Mouse (Mus musculus): ENCODE measurements around the gene Gm20390. TPM values are rescaled to one million over a fixed set of nuclear protein-coding genes. Genes with fewer than 3 reads are reported as not detected.

Gm20390 gene
- polyA plus RNA-seq (2014; fragmentation: Nextera tagmentation; extraction: Ambion mirVana), result 465 and 494 TPM in 2 replicates

DNA sequence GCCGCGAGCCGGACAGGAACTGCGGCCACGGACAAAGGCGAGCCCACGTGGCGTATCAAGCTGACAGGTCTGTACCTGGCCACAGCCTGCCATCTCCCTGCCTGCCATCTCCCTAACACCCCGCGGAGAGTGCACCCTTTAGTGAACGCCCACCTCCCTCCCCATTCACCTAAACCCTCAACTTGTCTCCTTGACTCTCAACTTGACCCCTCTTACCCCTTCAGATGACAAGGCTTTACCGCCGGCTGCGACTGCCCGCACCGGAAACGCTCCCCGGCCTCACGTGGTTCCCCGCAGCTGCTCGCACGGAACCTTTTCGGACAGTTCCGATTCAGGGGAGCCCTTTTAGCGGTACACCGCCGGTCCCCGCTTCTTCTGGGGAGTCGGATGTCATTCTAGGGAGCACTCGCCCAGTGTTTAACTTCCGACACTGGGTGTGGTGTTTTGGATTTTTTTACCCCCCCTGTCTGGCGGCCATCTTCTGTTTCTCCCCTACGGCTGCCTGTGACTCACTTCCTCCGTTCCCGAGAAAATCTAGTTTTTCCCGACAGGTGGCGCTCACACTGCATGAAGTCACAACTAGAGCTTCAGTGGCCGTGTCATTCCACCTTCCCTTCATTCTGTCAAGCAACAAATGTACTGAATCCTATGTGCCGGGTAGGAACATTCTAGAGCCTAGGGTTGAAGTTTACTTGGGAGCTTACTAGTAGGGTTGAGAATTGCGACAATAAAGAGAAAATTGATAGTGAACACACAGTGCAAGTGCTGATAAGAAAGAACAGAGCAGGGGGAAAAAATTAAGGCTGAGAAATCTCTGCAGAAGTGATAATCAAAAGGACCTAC, at the start of gene Gm20390, which contains the start of gene Nme1:
Gene Gm20390 (minus strand): TSS at position 289 of the 843 bp plus-strand sequence.
Gene Nme1 (minus strand): TSS at position 517 of the 843 bp plus-strand sequence.
- peak; percentile 96 for ATAC-seq (replicated peaks; ENCODE audit: low FRiP score, low TSS enrichment, low read depth)
- under 1% methylated on average over 40 of the region's 40 CpGs for WGBS
- H3K27ac ChIP-seq (ENCODE audit: low read depth), result peak within 1 kb of the TSS; percentile 36; the same call in 1 of the 2 replicates

DNA sequence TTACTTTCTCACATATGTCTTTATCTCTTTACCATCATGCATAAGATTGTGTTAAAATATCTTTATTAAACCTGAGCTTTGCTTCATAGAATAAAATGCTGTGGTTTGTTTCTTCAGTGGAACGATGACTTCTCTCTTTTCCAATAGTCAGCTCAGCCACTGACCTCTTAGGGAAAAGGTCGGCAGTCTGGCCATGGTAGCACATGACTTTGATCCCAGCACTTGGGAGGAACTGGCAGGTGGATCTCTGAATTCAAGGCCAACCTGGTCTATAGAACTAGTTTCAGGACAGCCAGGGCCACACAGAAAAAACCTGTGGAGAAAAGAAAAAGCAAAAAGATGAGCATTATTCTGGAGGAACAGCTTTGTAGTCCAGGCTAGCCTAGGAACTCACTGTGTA, 35.3 kb upstream of the Gm20390 start:
- DNase-seq (ENCODE audit: low spot score) (no peak), ATAC-seq (replicated peaks; ENCODE audit: low FRiP score, low TSS enrichment, low read depth) (no peak)
- Histone ChIP-seq H3K9me3 (ENCODE audit: control insufficient read depth, low read length) (no peaks in the 10 kb centered on the region), H3K36me3 (ENCODE audit: control insufficient read depth, insufficient read depth, low read length) (no peaks in the 10 kb centered on the region), H3K4me1 (replicated peaks; ENCODE audit: control insufficient read depth, insufficient read depth, low read length) (no peaks in the 10 kb centered on the region; the same call in 1 of the 2 replicates), H3K4me2 (ENCODE audit: low read length) (no peak overlapping the region), H3K27me3 (replicated peaks; ENCODE audit: control insufficient read depth, insufficient read depth, low read length) (no peaks in the 10 kb centered on the region), H3K27ac (ENCODE audit: low read depth) (no peak overlapping the region), H3K4me3 (ENCODE audit: low read depth, low read length) (no peak overlapping the region), H3K9ac (ENCODE audit: low read length) (no peak overlapping the region)
- WGBS, result 93% methylated on average over 2 of the region's 2 CpGs

More for the DNA sequence above, at the start of gene Gm20390, which contains the start of gene Nme1:
- H3K36me3 ChIP-seq (ENCODE audit: control insufficient read depth, insufficient read depth, low read length), result peaks cover 25% of the 10 kb centered on the region
- peak within 1 kb of the TSS; percentile 79 for H3K4me2 ChIP-seq (ENCODE audit: low read length)
- peak within 1 kb of the TSS; percentile 69 for H3K4me3 ChIP-seq (ENCODE audit: low read depth, low read length)
- H3K9ac ChIP-seq (ENCODE audit: low read length), result peak within 1 kb of the TSS; percentile 64
- H3K4me1 ChIP-seq (replicated peaks; ENCODE audit: control insufficient read depth, insufficient read depth, low read length), result peaks cover 10% of the 10 kb centered on the region; the same call in 1 of the 2 replicates
- H3K9me3 ChIP-seq (ENCODE audit: control insufficient read depth, low read length), result no peaks in the 10 kb centered on the region
- DNase-seq (ENCODE audit: low spot score), result peak; percentile 100
- H3K27me3 ChIP-seq (replicated peaks; ENCODE audit: control insufficient read depth, insufficient read depth, low read length), result no peaks in the 10 kb centered on the region

DNA sequence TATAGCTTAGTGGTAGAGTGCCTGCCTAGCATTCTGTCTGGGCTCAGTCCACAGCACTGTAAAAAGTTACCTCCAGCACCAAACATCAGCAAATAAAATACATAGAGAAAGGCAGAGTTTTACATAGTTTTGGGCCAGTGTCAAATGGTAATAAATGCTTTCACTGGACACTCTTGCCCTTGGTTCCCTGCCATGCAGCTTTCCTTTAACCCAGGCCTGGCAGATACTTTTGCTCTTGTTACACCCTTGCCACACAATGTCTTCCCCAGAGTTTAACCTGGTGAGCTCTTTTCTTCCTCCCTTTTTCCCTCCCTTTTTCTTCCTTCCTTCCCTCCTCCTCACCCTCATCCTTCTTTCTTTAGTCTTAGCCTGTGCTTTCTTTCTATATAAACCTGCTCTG, 31.2 kb upstream of the Gm20390 start:
- H3K9me3 ChIP-seq (ENCODE audit: control insufficient read depth, low read length), result no peaks in the 10 kb centered on the region
- H3K4me1 ChIP-seq (replicated peaks; ENCODE audit: control insufficient read depth, insufficient read depth, low read length), result peaks cover 16% of the 10 kb centered on the region
- no peak overlapping the region for H3K9ac ChIP-seq (ENCODE audit: low read length)
- no peaks in the 10 kb centered on the region for H3K36me3 ChIP-seq (ENCODE audit: control insufficient read depth, insufficient read depth, low read length)
- H3K4me2 ChIP-seq (ENCODE audit: low read length), result no peak overlapping the region
- no peaks in the 10 kb centered on the region for H3K27me3 ChIP-seq (replicated peaks; ENCODE audit: control insufficient read depth, insufficient read depth, low read length)
- H3K4me3 ChIP-seq (ENCODE audit: low read depth, low read length), result no peak overlapping the region
- ATAC-seq (replicated peaks; ENCODE audit: low FRiP score, low TSS enrichment, low read depth), result no peak
- no peak overlapping the region for H3K27ac ChIP-seq (ENCODE audit: low read depth)
- DNase-seq (ENCODE audit: low spot score), result no peak

DNA sequence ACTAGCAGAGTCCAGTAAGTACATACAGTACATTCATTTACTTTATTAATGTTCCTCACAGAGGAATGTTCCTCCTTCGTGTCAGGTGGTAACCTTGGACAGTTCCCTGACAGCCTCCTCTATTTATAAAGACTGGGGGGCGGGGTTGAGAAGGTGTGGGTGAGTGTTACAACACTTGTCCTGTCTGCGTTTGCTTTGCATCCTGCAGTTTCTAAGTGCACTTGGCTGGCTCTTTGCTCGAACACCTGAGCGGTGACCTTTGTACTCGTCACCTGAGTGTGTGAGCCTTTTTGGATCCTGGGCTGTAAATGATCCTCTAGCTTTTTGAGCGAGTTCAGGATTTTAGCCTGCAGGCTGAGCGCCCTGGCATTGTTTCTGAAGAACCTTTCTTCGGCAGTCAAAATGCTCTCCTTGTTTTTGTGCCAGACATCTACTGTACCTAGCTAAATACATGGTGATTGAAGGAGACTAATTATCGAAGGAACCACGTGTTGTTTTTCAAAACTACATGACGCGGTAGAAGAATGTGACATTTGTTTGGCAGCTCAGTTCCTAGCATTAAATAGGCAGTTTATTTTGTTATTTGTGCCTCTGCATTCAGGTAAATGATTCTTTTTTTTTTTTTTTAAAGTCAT, 29.2 kb upstream of the Gm20390 start:
- Histone ChIP-seq H3K9ac (ENCODE audit: low read length) (peak overlapping the region; percentile 81; the same call in 1 of the 2 replicates), H3K27ac (ENCODE audit: low read depth) (no peak overlapping the region), H3K4me2 (ENCODE audit: low read length) (peak overlapping the region; percentile 72), H3K27me3 (replicated peaks; ENCODE audit: control insufficient read depth, insufficient read depth, low read length) (no peaks in the 10 kb centered on the region), H3K36me3 (ENCODE audit: control insufficient read depth, insufficient read depth, low read length) (no peaks in the 10 kb centered on the region), H3K4me3 (ENCODE audit: low read depth, low read length) (peak overlapping the region; percentile 95), H3K9me3 (ENCODE audit: control insufficient read depth, low read length) (no peaks in the 10 kb centered on the region), H3K4me1 (replicated peaks; ENCODE audit: control insufficient read depth, insufficient read depth, low read length) (peaks cover 16% of the 10 kb centered on the region)
- 0 out of 2 replicates have a peak, but pooled peaks have one; percentile 12 for ATAC-seq (replicated peaks; ENCODE audit: low FRiP score, low TSS enrichment, low read depth)
- WGBS, result 32% methylated on average over 13 of the region's 13 CpGs
- DNase-seq (ENCODE audit: low spot score), result peak; percentile 58

DNA sequence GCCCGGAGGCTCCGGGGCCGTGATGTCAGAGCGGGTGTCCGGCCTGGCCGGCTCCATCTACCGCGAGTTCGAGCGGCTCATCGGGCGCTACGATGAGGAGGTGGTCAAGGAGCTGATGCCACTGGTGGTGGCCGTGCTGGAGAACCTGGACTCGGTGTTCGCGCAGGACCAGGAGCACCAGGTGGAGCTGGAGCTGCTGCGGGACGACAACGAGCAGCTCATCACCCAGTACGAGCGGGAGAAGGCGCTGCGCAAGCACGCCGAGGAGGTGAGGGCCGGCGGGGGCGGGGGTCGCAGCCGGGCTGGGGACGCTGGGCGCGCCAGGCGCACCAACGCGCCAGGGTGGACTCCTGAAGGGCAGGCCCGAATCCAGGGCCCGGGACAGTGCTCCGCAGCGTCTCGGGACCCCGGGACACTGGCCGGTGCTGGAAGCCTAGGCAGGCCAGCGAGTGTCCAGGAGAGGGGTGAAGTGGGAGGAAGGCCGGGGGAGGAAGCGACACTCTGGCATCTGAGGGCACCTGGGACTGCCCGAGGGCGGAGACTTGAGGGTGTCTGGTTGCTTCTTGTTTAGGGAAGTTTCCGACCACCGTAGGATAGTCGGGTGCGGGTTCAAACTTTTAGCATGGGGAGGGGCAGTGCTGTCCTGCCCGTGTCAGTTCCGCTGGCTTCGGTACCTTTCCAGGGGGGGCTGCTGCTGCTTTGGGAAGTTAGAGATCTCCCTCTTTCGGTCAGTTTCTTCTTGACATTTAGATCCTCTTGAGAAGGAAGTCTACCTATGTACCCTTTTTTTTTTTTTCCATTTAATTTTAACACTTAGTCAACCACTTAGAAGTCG, 28.4 kb upstream of the Gm20390 start:
- H3K4me1 ChIP-seq (replicated peaks; ENCODE audit: control insufficient read depth, insufficient read depth, low read length), result peaks cover 16% of the 10 kb centered on the region
- under 1% methylated on average over 57 of the region's 58 CpGs for WGBS
- H3K4me3 ChIP-seq (ENCODE audit: low read depth, low read length), result peak overlapping the region; percentile 95
- peak overlapping the region; percentile 94 for H3K27ac ChIP-seq (ENCODE audit: low read depth)
- H3K4me2 ChIP-seq (ENCODE audit: low read length), result peak overlapping the region; percentile 72
- H3K9me3 ChIP-seq (ENCODE audit: control insufficient read depth, low read length), result no peaks in the 10 kb centered on the region
- H3K9ac ChIP-seq (ENCODE audit: low read length), result peak overlapping the region; percentile 81
- peak; percentile 82 for DNase-seq (ENCODE audit: low spot score)
- no peaks in the 10 kb centered on the region for H3K36me3 ChIP-seq (ENCODE audit: control insufficient read depth, insufficient read depth, low read length)
- H3K27me3 ChIP-seq (replicated peaks; ENCODE audit: control insufficient read depth, insufficient read depth, low read length), result no peaks in the 10 kb centered on the region
- ATAC-seq (replicated peaks; ENCODE audit: low FRiP score, low TSS enrichment, low read depth), result no peak; the same call in 1 of the 2 replicates

DNA sequence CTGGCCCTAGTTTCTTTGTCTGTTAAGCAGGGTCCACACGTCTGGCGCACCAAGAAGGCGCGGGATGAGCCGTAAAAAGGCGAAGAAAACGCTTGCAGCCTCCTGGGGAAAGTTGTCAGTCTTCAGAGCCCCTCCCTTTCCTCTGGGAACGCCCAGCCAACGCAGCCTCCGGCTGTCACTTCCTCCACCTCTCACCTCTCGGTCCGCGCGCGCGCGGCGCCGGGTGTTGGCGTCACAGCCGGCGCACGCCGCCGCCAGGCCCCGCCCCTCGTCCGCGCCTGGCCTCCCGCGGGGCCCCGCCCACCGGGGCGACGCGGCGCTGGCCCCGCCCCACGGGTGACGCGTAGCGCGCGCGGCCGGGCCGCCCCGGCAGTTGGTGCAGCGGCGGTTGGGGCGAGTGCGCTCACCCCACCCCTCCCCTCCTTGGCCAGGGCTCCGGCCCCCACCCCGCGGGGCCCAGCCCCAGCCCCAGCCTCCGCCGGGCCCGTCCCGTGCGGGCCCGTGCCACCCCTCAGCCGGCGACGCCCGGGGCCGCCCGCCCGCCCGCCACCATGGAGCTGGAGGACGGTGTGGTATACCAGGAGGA, 27.7 kb upstream of the Gm20390 start, which contains the start of gene Spag9:
Gene Spag9 (plus strand): TSS at position 372 of the 586 bp plus-strand sequence.
- Histone ChIP-seq H3K9ac (ENCODE audit: low read length) (peak within 1 kb of the TSS; percentile 81), H3K27me3 (replicated peaks; ENCODE audit: control insufficient read depth, insufficient read depth, low read length) (no peaks in the 10 kb centered on the region), H3K4me3 (ENCODE audit: low read depth, low read length) (peak within 1 kb of the TSS; percentile 95), H3K9me3 (ENCODE audit: control insufficient read depth, low read length) (no peaks in the 10 kb centered on the region), H3K27ac (ENCODE audit: low read depth) (peak within 1 kb of the TSS; percentile 94), H3K4me2 (ENCODE audit: low read length) (peak within 1 kb of the TSS; percentile 90), H3K4me1 (replicated peaks; ENCODE audit: control insufficient read depth, insufficient read depth, low read length) (peaks cover 16% of the 10 kb centered on the region), H3K36me3 (ENCODE audit: control insufficient read depth, insufficient read depth, low read length) (no peaks in the 10 kb centered on the region)
- WGBS, result under 1% methylated on average over 64 of the region's 70 CpGs
- DNase-seq (ENCODE audit: low spot score) (peak; percentile 94), ATAC-seq (replicated peaks; ENCODE audit: low FRiP score, low TSS enrichment, low read depth) (peak; percentile 90)

DNA sequence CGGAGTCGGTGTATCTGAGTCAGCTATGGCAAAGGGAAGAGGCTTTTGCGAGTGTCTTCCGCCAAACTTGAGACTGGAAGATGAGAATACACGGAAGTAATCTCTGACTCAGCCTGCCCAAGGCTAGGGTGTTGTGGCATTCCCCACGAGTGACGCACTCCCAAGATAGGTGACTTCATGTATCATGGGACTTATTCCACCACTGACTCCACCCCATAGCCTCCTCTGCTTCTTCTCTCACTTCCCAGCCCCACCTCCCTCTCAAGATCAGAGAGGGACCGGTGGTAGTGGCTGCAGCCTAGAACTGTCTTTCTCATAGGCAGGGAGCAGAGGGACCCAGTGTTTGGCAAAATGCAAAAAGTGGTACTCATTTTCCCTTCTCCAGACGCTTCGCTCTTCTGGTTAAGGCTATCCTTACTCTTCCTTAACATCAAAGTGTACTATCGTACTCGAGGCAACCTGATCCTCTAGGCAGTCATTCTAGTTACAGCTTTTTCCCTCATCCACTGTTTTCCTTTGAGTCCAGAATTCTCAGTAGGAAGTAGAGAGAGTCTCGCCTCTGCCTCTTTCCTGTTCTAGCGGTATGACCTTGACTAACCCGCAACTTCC, 27.1 kb upstream of the Gm20390 start:
- Histone ChIP-seq H3K27me3 (replicated peaks; ENCODE audit: control insufficient read depth, insufficient read depth, low read length) (no peaks in the 10 kb centered on the region), H3K36me3 (ENCODE audit: control insufficient read depth, insufficient read depth, low read length) (no peaks in the 10 kb centered on the region), H3K4me3 (ENCODE audit: low read depth, low read length) (peak overlapping the region; percentile 95), H3K9me3 (ENCODE audit: control insufficient read depth, low read length) (no peaks in the 10 kb centered on the region), H3K4me2 (ENCODE audit: low read length) (peak overlapping the region; percentile 90), H3K4me1 (replicated peaks; ENCODE audit: control insufficient read depth, insufficient read depth, low read length) (peaks cover 16% of the 10 kb centered on the region), H3K9ac (ENCODE audit: low read length) (peak overlapping the region; percentile 81), H3K27ac (ENCODE audit: low read depth) (peak overlapping the region; percentile 94)
- WGBS, result 2% methylated on average over 15 of the region's 15 CpGs
- peak; percentile 82 for ATAC-seq (replicated peaks; ENCODE audit: low FRiP score, low TSS enrichment, low read depth)
- DNase-seq (ENCODE audit: low spot score), result peak; percentile 75
